Comparison of ENCODE assay signal across 16 mouse cellular contexts in the genomic region with DNA sequence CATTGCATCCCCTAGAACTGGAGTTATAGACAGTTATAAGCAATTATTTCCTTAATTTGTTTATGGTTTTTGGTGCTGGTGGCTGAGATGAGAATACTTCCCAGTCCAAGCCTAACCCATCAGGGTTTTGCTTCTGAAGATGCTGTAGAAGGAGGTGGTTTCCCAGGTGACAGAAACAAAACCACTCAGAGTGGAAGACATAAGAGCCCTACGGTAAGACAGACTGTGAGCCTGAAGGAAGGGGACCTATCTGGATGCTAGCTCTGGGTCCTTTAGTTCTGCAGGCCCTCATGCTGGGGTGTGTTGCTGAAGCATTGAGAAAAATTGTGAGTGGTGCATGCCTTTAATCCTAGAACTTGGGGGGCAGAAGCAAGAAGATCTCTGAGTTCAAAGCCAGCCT. TPM values are rescaled to one million over a fixed set of nuclear protein-coding genes. Genes with fewer than 3 reads are reported as not detected.
DNase-seq lines count a peak whose midpoint lies in the region; ATAC-seq lines count a peak whose summit lies in the region.
"Had no signal": no experiment of that assay in that cellular context is flagged by ENCODE, and none has a peak within 500 bp of the region (broad histone marks: within the 10 kb centered on the region; RNA-seq: fewer than 3 reads in every experiment).

No protein-coding gene starts in this region.

- peak; percentile 1 for DNase-seq in thymus, postnatal 14 days
- DNase-seq in thymus, postnatal 10 days (ENCODE audit: low spot score in 2 of 2) = no peak
- peak; percentile 35 for DNase-seq in naive thymus-derived CD4-positive, alpha-beta T cell, adult 2 months (ENCODE audit: low read depth)
- no peak for DNase-seq in layer of hippocampus, postnatal 25 days (ENCODE audit: extremely low spot score in 1 of 2, low spot score in 1 of 2)
- no peak for DNase-seq in natural killer cell, adult 2 months (ENCODE audit: low spot score in 2 of 2)
- DNase-seq: cerebellum, adult 18-20 months; cerebellum, adult 9-10 months; cerebellum, postnatal 14 days; gastrocnemius, postnatal 10 days; gastrocnemius, postnatal 36 days; heart, postnatal 36 days had no signal

- peak; percentile 15 for ATAC-seq in CD4-positive, CD25-positive, alpha-beta regulatory T cell, adult 4 months
- ATAC-seq: forebrain, embryonic 13.5 days; forebrain, embryonic 16.5 days; hindbrain, embryonic 16.5 days; inflammation-experienced regulatory T-cells, adult 6 months had no signal

RNA-seq across cellular contexts. Expression of gene Odc1, which starts 35.3 kb away (rescaled TPM):
- polyA plus RNA-seq in CD4-positive, CD25-positive, alpha-beta regulatory T cell, adult 4 months (2017; shearing (Covaris generic)) = 10 to 100 TPM; 16.6 to 23.3 TPM
- 10 to 100 TPM; 71.6 to 84.0 TPM for total RNA-seq in layer of hippocampus, postnatal 25 days (2021)

Comparison
In these comparisons a context has a peak if more than half of its experiments do, and no peak if none do; other contexts are left out.
1. DNase-seq: peak in thymus, postnatal 14 days (single experiment) and naive thymus-derived CD4-positive, alpha-beta T cell, adult 2 months (single experiment); none in thymus, postnatal 10 days (0 of 2), layer of hippocampus, postnatal 25 days (0 of 2) and natural killer cell, adult 2 months (0 of 2).